Mouse (Mus musculus): Measurements from ENCODE around the gene Rab34. TPM values are rescaled to one million over a fixed set of nuclear protein-coding genes. Genes with fewer than 3 reads are reported as not detected.

Gene Rab34
- total and polyA plus RNA-seq, 3 experiments: 0.52 to 0.60 TPM; not detected in 1

- no peak for TF ChIP-seq TAL1 (conservative IDR thresholded peaks at IDR 0.05; ENCODE audit: low read depth, low read length)
- TF ChIP-seq GATA2 (IDR thresholded peaks at IDR 0.05; ENCODE audit: borderline replicate concordance, low read depth, low read length): no peak
- TF ChIP-seq GATA1 (IDR thresholded peaks at IDR 0.05; ENCODE audit: borderline replicate concordance, low read length): no peak
- no peak for TF ChIP-seq POLR2AphosphoS5 (IDR thresholded peaks at IDR 0.05; ENCODE audit: insufficient replicate concordance, low read depth, low read length)
- no peak for TF ChIP-seq CTCF (IDR thresholded peaks at IDR 0.05; ENCODE audit: low read depth, low read length)
- ATAC-seq (ENCODE audit: extremely low read depth, insufficient number of reproducible peaks, low FRiP score, poor library complexity, severe bottlenecking): no peak
- peaks cover 92% of the 10 kb centered on the region for H3K36me3 ChIP-seq (replicated peaks)
- no peaks in the 10 kb centered on the region for H3K27me3 ChIP-seq (ENCODE audit: insufficient read depth, low read length)
- H3K9me3 ChIP-seq (replicated peaks): no peaks in the 10 kb centered on the region
- DNase-seq (ENCODE audit: low spot score): no peak
- peaks cover 22% of the 10 kb centered on the region for H3K4me1 ChIP-seq (ENCODE audit: insufficient read depth, low read depth, low read length)
- H3K4me3 ChIP-seq (ENCODE audit: low read depth, low read length): no peak overlapping the region
Observed at GRCm38 (mm10) chr11:78152299-78153231, 35.7 kb upstream of the Rab34 start.

- no peak for DNase-seq (ENCODE audit: low spot score)
- H3K4me3 ChIP-seq (ENCODE audit: low read depth, low read length): no peak overlapping the region
- peaks cover 31% of the 10 kb centered on the region for H3K4me1 ChIP-seq (ENCODE audit: insufficient read depth, low read depth, low read length)
- H3K9me3 ChIP-seq (replicated peaks): no peaks in the 10 kb centered on the region
- ATAC-seq (ENCODE audit: extremely low read depth, insufficient number of reproducible peaks, low FRiP score, poor library complexity, severe bottlenecking): no peak
- no peak for TF ChIP-seq TAL1 (conservative IDR thresholded peaks at IDR 0.05; ENCODE audit: low read depth, low read length)
- TF ChIP-seq POLR2AphosphoS5 (IDR thresholded peaks at IDR 0.05; ENCODE audit: insufficient replicate concordance, low read depth, low read length): no peak
- TF ChIP-seq GATA1 (IDR thresholded peaks at IDR 0.05; ENCODE audit: borderline replicate concordance, low read length): no peak
- no peak for TF ChIP-seq GATA2 (IDR thresholded peaks at IDR 0.05; ENCODE audit: borderline replicate concordance, low read depth, low read length)
- no peak for TF ChIP-seq CTCF (IDR thresholded peaks at IDR 0.05; ENCODE audit: low read depth, low read length)
- no peaks in the 10 kb centered on the region for H3K27me3 ChIP-seq (ENCODE audit: insufficient read depth, low read length)
- peaks cover 94% of the 10 kb centered on the region for H3K36me3 ChIP-seq (replicated peaks)
Observed at GRCm38 (mm10) chr11:78153778-78154177, 34.5 kb upstream of the Rab34 start.

- Histone ChIP-seq H3K4me3 (ENCODE audit: low read depth, low read length) (no peak overlapping the region), H3K27me3 (ENCODE audit: insufficient read depth, low read length) (no peaks in the 10 kb centered on the region), H3K36me3 (replicated peaks) (peaks cover 96% of the 10 kb centered on the region), H3K4me1 (ENCODE audit: insufficient read depth, low read depth, low read length) (peaks cover 50% of the 10 kb centered on the region), H3K9me3 (replicated peaks) (no peaks in the 10 kb centered on the region)
- no peak for DNase-seq (ENCODE audit: low spot score)
- ATAC-seq (ENCODE audit: extremely low read depth, insufficient number of reproducible peaks, low FRiP score, poor library complexity, severe bottlenecking): no peak
- no peak for TF ChIP-seq TAL1 (conservative IDR thresholded peaks at IDR 0.05; ENCODE audit: low read depth, low read length)
- no peak for TF ChIP-seq POLR2AphosphoS5 (IDR thresholded peaks at IDR 0.05; ENCODE audit: insufficient replicate concordance, low read depth, low read length)
- no peak for TF ChIP-seq GATA2 (IDR thresholded peaks at IDR 0.05; ENCODE audit: borderline replicate concordance, low read depth, low read length)
- no peak for TF ChIP-seq GATA1 (IDR thresholded peaks at IDR 0.05; ENCODE audit: borderline replicate concordance, low read length)
- no peak for TF ChIP-seq CTCF (IDR thresholded peaks at IDR 0.05; ENCODE audit: low read depth, low read length)
Observed at GRCm38 (mm10) chr11:78155674-78156073, 32.6 kb upstream of the Rab34 start.

- H3K36me3 ChIP-seq (replicated peaks): peaks cover 96% of the 10 kb centered on the region
- ATAC-seq (ENCODE audit: extremely low read depth, insufficient number of reproducible peaks, low FRiP score, poor library complexity, severe bottlenecking) (no peak), DNase-seq (ENCODE audit: low spot score) (no peak)
- H3K4me1 ChIP-seq (ENCODE audit: insufficient read depth, low read depth, low read length): peaks cover 55% of the 10 kb centered on the region
- H3K27me3 ChIP-seq (ENCODE audit: insufficient read depth, low read length): no peaks in the 10 kb centered on the region
- no peak overlapping the region for H3K4me3 ChIP-seq (ENCODE audit: low read depth, low read length)
- no peaks in the 10 kb centered on the region for H3K9me3 ChIP-seq (replicated peaks)
- TF ChIP-seq GATA2 (IDR thresholded peaks at IDR 0.05; ENCODE audit: borderline replicate concordance, low read depth, low read length) (no peak), TAL1 (conservative IDR thresholded peaks at IDR 0.05; ENCODE audit: low read depth, low read length) (no peak), POLR2AphosphoS5 (IDR thresholded peaks at IDR 0.05; ENCODE audit: insufficient replicate concordance, low read depth, low read length) (no peak), CTCF (IDR thresholded peaks at IDR 0.05; ENCODE audit: low read depth, low read length) (no peak), GATA1 (IDR thresholded peaks at IDR 0.05; ENCODE audit: borderline replicate concordance, low read length) (no peak)
Observed at GRCm38 (mm10) chr11:78156156-78156699, 32.0 kb upstream of the Rab34 start.

DNA sequence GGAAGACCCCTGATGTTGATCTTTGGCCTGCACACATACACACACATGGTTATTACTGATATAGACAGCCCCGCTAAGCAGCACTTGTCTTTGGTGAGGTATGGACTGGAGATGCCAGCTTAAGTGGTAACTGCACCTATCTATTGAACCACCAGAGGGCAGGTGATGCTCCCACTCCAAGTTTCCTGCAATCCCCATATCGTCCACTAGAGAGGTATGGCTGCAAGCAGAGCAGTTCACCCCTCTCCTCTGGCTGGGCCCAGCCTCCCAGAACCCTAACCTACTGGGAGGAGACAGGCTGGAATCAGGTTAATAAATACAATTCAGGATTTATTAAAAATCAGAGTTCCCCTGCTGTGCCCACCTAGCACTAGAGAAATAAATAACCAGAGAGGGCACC lies 29.1 kb upstream of the Rab34 start:
- TF ChIP-seq GATA1 (IDR thresholded peaks at IDR 0.05; ENCODE audit: borderline replicate concordance, low read length): no peak
- TF ChIP-seq CTCF (IDR thresholded peaks at IDR 0.05; ENCODE audit: low read depth, low read length): peak; percentile 99
- DNase-seq (ENCODE audit: low spot score) (peak; percentile 65), ATAC-seq (ENCODE audit: extremely low read depth, insufficient number of reproducible peaks, low FRiP score, poor library complexity, severe bottlenecking) (peak; percentile 60; the same call in 1 of the 2 replicates)
- Histone ChIP-seq H3K27me3 (ENCODE audit: insufficient read depth, low read length) (no peaks in the 10 kb centered on the region), H3K9me3 (replicated peaks) (no peaks in the 10 kb centered on the region), H3K36me3 (replicated peaks) (peaks cover 99% of the 10 kb centered on the region), H3K4me3 (ENCODE audit: low read depth, low read length) (no peak overlapping the region), H3K4me1 (ENCODE audit: insufficient read depth, low read depth, low read length) (peaks cover 76% of the 10 kb centered on the region)

DNA sequence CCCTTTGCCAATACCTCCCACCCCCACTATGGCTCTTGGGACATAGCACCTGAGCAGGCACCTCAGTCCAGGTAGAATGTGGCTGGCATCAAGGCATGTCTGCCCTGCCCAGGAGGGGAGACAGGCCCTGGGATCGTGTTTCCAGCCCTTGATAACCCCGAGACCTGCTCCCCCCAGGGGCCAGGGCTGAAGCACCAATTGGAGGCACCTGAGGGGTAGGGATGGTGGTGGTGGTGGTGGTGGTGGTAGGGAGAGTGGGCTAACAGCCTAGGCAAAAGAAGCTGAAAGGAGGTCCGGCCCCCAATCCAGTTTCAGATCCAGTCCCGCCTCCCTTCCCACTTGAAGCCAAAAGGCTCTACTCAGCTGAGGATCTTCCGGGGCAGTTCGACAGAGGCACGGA lies 28.7 kb upstream of the Rab34 start:
- H3K4me3 ChIP-seq (ENCODE audit: low read depth, low read length): peak overlapping the region; percentile 28; the same call in 1 of the 2 replicates
- peaks cover 97% of the 10 kb centered on the region for H3K36me3 ChIP-seq (replicated peaks)
- TF ChIP-seq POLR2AphosphoS5 (IDR thresholded peaks at IDR 0.05; ENCODE audit: insufficient replicate concordance, low read depth, low read length) (no peak), GATA2 (IDR thresholded peaks at IDR 0.05; ENCODE audit: borderline replicate concordance, low read depth, low read length) (no peak), CTCF (IDR thresholded peaks at IDR 0.05; ENCODE audit: low read depth, low read length) (no peak), TAL1 (conservative IDR thresholded peaks at IDR 0.05; ENCODE audit: low read depth, low read length) (no peak), GATA1 (IDR thresholded peaks at IDR 0.05; ENCODE audit: borderline replicate concordance, low read length) (no peak)
- DNase-seq (ENCODE audit: low spot score) (no peak), ATAC-seq (ENCODE audit: extremely low read depth, insufficient number of reproducible peaks, low FRiP score, poor library complexity, severe bottlenecking) (no peak)
- no peaks in the 10 kb centered on the region for H3K27me3 ChIP-seq (ENCODE audit: insufficient read depth, low read length)
- H3K9me3 ChIP-seq (replicated peaks): no peaks in the 10 kb centered on the region
- H3K4me1 ChIP-seq (ENCODE audit: insufficient read depth, low read depth, low read length): peaks cover 76% of the 10 kb centered on the region

Measured in G1E (cell line).